Mouse (Mus musculus): Measurements from ENCODE around the gene Svs3b. TPM values are rescaled to one million over a fixed set of nuclear protein-coding genes. Genes with fewer than 3 reads are reported as not detected.
"Not testable (repeated sequence)": the region's sequence is repeated elsewhere in the genome, so short reads cannot be mapped to it uniquely, and the experiment has no call there.

The Svs3b gene
- not detected in 2 replicates for polyA plus RNA-seq (2015; fragmentation: Nextera tagmentation; extraction: Ambion mirVana)

GRCm38 (mm10) chr2:164256540-164256939 lies at the start of gene Svs3b:
Svs3b (minus strand) TSS chr2:164256640.
- not testable (repeated sequence) for ATAC-seq; H3K9ac ChIP-seq (replicated peaks; ENCODE audit: low read depth, low read length); H3K36me3 ChIP-seq (ENCODE audit: control insufficient read depth, insufficient read depth); H3K27ac ChIP-seq (ENCODE audit: low read length); H3K4me2 ChIP-seq (ENCODE audit: low read length); H3K4me1 ChIP-seq (replicated peaks; ENCODE audit: control insufficient read depth, insufficient read depth, low read length); H3K9me3 ChIP-seq (ENCODE audit: control insufficient read depth, low read length); H3K4me3 ChIP-seq (replicated peaks; ENCODE audit: low read length); H3K27me3 ChIP-seq (replicated peaks; ENCODE audit: control insufficient read depth, insufficient read depth, low read length)
- WGBS = 81% methylated on average over 1 of the region's 1 CpGs

- H3K9ac ChIP-seq (replicated peaks; ENCODE audit: low read depth, low read length); ATAC-seq; H3K4me3 ChIP-seq (replicated peaks; ENCODE audit: low read length); H3K4me2 ChIP-seq (ENCODE audit: low read length); H3K27me3 ChIP-seq (replicated peaks; ENCODE audit: control insufficient read depth, insufficient read depth, low read length); H3K9me3 ChIP-seq (ENCODE audit: control insufficient read depth, low read length); H3K36me3 ChIP-seq (ENCODE audit: control insufficient read depth, insufficient read depth); H3K4me1 ChIP-seq (replicated peaks; ENCODE audit: control insufficient read depth, insufficient read depth, low read length); H3K27ac ChIP-seq (ENCODE audit: low read length): not testable (repeated sequence)
- WGBS = 80% methylated on average over 1 of the region's 1 CpGs
Observed at GRCm38 (mm10) chr2:164288968-164289367, 32.5 kb upstream of the Svs3b start, which contains the start of gene Svs3a. Svs3a (plus strand) TSS chr2:164289268.

- Histone ChIP-seq H3K27ac (ENCODE audit: low read length) (no peak within 1 kb of the TSS), H3K4me2 (ENCODE audit: low read length) (no peak within 1 kb of the TSS), H3K36me3 (ENCODE audit: control insufficient read depth, insufficient read depth) (no peaks in the 10 kb centered on the region), H3K4me3 (replicated peaks; ENCODE audit: low read length) (no peak within 1 kb of the TSS), H3K27me3 (replicated peaks; ENCODE audit: control insufficient read depth, insufficient read depth, low read length) (no peaks in the 10 kb centered on the region), H3K9me3 (ENCODE audit: control insufficient read depth, low read length) (no peaks in the 10 kb centered on the region), H3K4me1 (replicated peaks; ENCODE audit: control insufficient read depth, insufficient read depth, low read length) (no peaks in the 10 kb centered on the region), H3K9ac (replicated peaks; ENCODE audit: low read depth, low read length) (no peak within 1 kb of the TSS)
- ATAC-seq = no peak
- 94% methylated on average over 4 of the region's 4 CpGs for WGBS
Observed at GRCm38 (mm10) chr2:164278359-164278758, 21.9 kb upstream of the Svs3b start, which contains the start of gene Svs4. Svs4 (minus strand) TSS chr2:164278459.

GRCm38 (mm10) chr2:164238366-164238765 lies 18.1 kb downstream of the Svs3b start, which contains the start of gene Svs2:
Svs2 (minus strand) TSS chr2:164238466.
- H3K9ac ChIP-seq (replicated peaks; ENCODE audit: low read depth, low read length) = no peak within 1 kb of the TSS
- no peak within 1 kb of the TSS for H3K4me2 ChIP-seq (ENCODE audit: low read length)
- WGBS = 88% methylated on average over 3 of the region's 3 CpGs
- no peak within 1 kb of the TSS for H3K27ac ChIP-seq (ENCODE audit: low read length)
- ATAC-seq = no peak
- no peaks in the 10 kb centered on the region for H3K4me1 ChIP-seq (replicated peaks; ENCODE audit: control insufficient read depth, insufficient read depth, low read length)
- no peaks in the 10 kb centered on the region for H3K36me3 ChIP-seq (ENCODE audit: control insufficient read depth, insufficient read depth)
- H3K27me3 ChIP-seq (replicated peaks; ENCODE audit: control insufficient read depth, insufficient read depth, low read length) = no peaks in the 10 kb centered on the region
- H3K4me3 ChIP-seq (replicated peaks; ENCODE audit: low read length) = no peak within 1 kb of the TSS
- H3K9me3 ChIP-seq (ENCODE audit: control insufficient read depth, low read length) = no peaks in the 10 kb centered on the region

GRCm38 (mm10) chr2:164232671-164233070 lies 23.8 kb downstream of the Svs3b start:
- H3K27me3 ChIP-seq (replicated peaks; ENCODE audit: control insufficient read depth, insufficient read depth, low read length) = no peaks in the 10 kb centered on the region
- no peak overlapping the region for H3K4me3 ChIP-seq (replicated peaks; ENCODE audit: low read length)
- no peaks in the 10 kb centered on the region for H3K36me3 ChIP-seq (ENCODE audit: control insufficient read depth, insufficient read depth)
- no peaks in the 10 kb centered on the region for H3K4me1 ChIP-seq (replicated peaks; ENCODE audit: control insufficient read depth, insufficient read depth, low read length)
- H3K4me2 ChIP-seq (ENCODE audit: low read length) = no peak overlapping the region
- 95% methylated on average over 8 of the region's 8 CpGs for WGBS
- no peak for ATAC-seq
- no peak overlapping the region for H3K27ac ChIP-seq (ENCODE audit: low read length)
- no peaks in the 10 kb centered on the region for H3K9me3 ChIP-seq (ENCODE audit: control insufficient read depth, low read length)
- H3K9ac ChIP-seq (replicated peaks; ENCODE audit: low read depth, low read length) = no peak overlapping the region

- H3K27me3 ChIP-seq (replicated peaks; ENCODE audit: control insufficient read depth, insufficient read depth, low read length) = no peaks in the 10 kb centered on the region
- no peak overlapping the region for H3K4me3 ChIP-seq (replicated peaks; ENCODE audit: low read length)
- WGBS = 88% methylated on average over 8 of the region's 8 CpGs
- no peak overlapping the region for H3K4me2 ChIP-seq (ENCODE audit: low read length)
- no peak overlapping the region for H3K9ac ChIP-seq (replicated peaks; ENCODE audit: low read depth, low read length)
- no peak for ATAC-seq
- no peaks in the 10 kb centered on the region for H3K36me3 ChIP-seq (ENCODE audit: control insufficient read depth, insufficient read depth)
- H3K4me1 ChIP-seq (replicated peaks; ENCODE audit: control insufficient read depth, insufficient read depth, low read length) = no peaks in the 10 kb centered on the region
- H3K9me3 ChIP-seq (ENCODE audit: control insufficient read depth, low read length) = no peaks in the 10 kb centered on the region
- no peak overlapping the region for H3K27ac ChIP-seq (ENCODE audit: low read length)
Observed at GRCm38 (mm10) chr2:164228361-164229070, 27.9 kb downstream of the Svs3b start.

GRCm38 (mm10) chr2:164221522-164221921 lies 34.9 kb downstream of the Svs3b start, which contains the start of gene Wfdc15b:
Wfdc15b (minus strand) TSS chr2:164221660.
- H3K4me2 ChIP-seq (ENCODE audit: low read length) = no peak within 1 kb of the TSS
- no peaks in the 10 kb centered on the region for H3K9me3 ChIP-seq (ENCODE audit: control insufficient read depth, low read length)
- no peaks in the 10 kb centered on the region for H3K27me3 ChIP-seq (replicated peaks; ENCODE audit: control insufficient read depth, insufficient read depth, low read length)
- WGBS = 82% methylated on average over 11 of the region's 11 CpGs
- no peak for ATAC-seq
- H3K27ac ChIP-seq (ENCODE audit: low read length) = no peak within 1 kb of the TSS
- no peaks in the 10 kb centered on the region for H3K4me1 ChIP-seq (replicated peaks; ENCODE audit: control insufficient read depth, insufficient read depth, low read length)
- no peaks in the 10 kb centered on the region for H3K36me3 ChIP-seq (ENCODE audit: control insufficient read depth, insufficient read depth)
- no peak within 1 kb of the TSS for H3K9ac ChIP-seq (replicated peaks; ENCODE audit: low read depth, low read length)
- no peak within 1 kb of the TSS for H3K4me3 ChIP-seq (replicated peaks; ENCODE audit: low read length)

GRCm38 (mm10) chr2:164219295-164219694 lies 37.1 kb downstream of the Svs3b start:
- no peak overlapping the region for H3K27ac ChIP-seq (ENCODE audit: low read length)
- WGBS = 88% methylated on average over 9 of the region's 9 CpGs
- no peak overlapping the region for H3K9ac ChIP-seq (replicated peaks; ENCODE audit: low read depth, low read length)
- H3K9me3 ChIP-seq (ENCODE audit: control insufficient read depth, low read length) = no peaks in the 10 kb centered on the region
- no peak overlapping the region for H3K4me3 ChIP-seq (replicated peaks; ENCODE audit: low read length)
- H3K27me3 ChIP-seq (replicated peaks; ENCODE audit: control insufficient read depth, insufficient read depth, low read length) = no peaks in the 10 kb centered on the region
- no peak for ATAC-seq
- H3K4me1 ChIP-seq (replicated peaks; ENCODE audit: control insufficient read depth, insufficient read depth, low read length) = no peaks in the 10 kb centered on the region
- no peaks in the 10 kb centered on the region for H3K36me3 ChIP-seq (ENCODE audit: control insufficient read depth, insufficient read depth)
- H3K4me2 ChIP-seq (ENCODE audit: low read length) = no peak overlapping the region

GRCm38 (mm10) chr2:164212711-164213110 lies 43.7 kb downstream of the Svs3b start:
- H3K4me3 ChIP-seq (replicated peaks; ENCODE audit: low read length) = no peak overlapping the region
- no peak for ATAC-seq
- 76% methylated on average over 5 of the region's 5 CpGs for WGBS
- H3K4me2 ChIP-seq (ENCODE audit: low read length) = no peak overlapping the region
- H3K27ac ChIP-seq (ENCODE audit: low read length) = no peak overlapping the region
- H3K4me1 ChIP-seq (replicated peaks; ENCODE audit: control insufficient read depth, insufficient read depth, low read length) = no peaks in the 10 kb centered on the region
- H3K27me3 ChIP-seq (replicated peaks; ENCODE audit: control insufficient read depth, insufficient read depth, low read length) = no peaks in the 10 kb centered on the region
- peaks cover 2% of the 10 kb centered on the region; the same call in 1 of the 2 replicates for H3K9me3 ChIP-seq (ENCODE audit: control insufficient read depth, low read length)
- H3K9ac ChIP-seq (replicated peaks; ENCODE audit: low read depth, low read length) = no peak overlapping the region
- no peaks in the 10 kb centered on the region for H3K36me3 ChIP-seq (ENCODE audit: control insufficient read depth, insufficient read depth)
